Mouse (Mus musculus) adipocyte (in vitro differentiated cells): ENCODE results near the gene Fam83c.
A peak's percentile ranks its signal among the peaks of the same experiment; 100 is the strongest.

Source experiments
- DNase-seq: peaks from one replicate; pipeline ENCODE4 v3.0.0-alpha.2; 2016; ENCODE audit warnings: low spot score

Fam83c gene

GRCm38 (mm10) chr2:155826630-155827424 lies 7.8 kb downstream of the Fam83c start, which contains the start of gene Eif6:
Eif6 (minus strand) TSS chr2:155826925.
- DNase-seq = peak; percentile 90

GRCm38 (mm10) chr2:155825904-155826629 lies 8.6 kb downstream of the Fam83c start:
- DNase-seq = peak; percentile 21

- no peak for DNase-seq
Observed at GRCm38 (mm10) chr2:155823722-155824121, 10.9 kb downstream of the Fam83c start.

DNA sequence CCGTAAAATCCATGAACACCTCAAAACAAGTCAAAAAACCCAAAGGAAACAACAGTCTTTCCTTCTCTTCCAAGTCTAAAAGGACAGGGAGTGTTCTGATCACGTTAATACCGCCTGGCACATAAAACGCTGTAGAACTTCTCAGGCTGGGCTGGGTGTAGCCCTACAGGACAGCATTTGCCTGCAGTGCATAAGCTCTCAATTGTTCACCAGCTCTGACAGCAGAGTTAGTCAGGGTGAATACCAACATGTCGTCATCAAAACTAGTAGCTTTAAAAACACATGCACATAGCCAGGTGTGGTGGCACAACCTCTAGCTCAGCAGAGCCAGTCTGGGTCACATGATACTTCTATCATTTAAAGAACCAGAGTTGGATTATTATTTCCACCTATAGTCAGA lies 13.9 kb downstream of the Fam83c start:
- DNase-seq = no peak

DNA sequence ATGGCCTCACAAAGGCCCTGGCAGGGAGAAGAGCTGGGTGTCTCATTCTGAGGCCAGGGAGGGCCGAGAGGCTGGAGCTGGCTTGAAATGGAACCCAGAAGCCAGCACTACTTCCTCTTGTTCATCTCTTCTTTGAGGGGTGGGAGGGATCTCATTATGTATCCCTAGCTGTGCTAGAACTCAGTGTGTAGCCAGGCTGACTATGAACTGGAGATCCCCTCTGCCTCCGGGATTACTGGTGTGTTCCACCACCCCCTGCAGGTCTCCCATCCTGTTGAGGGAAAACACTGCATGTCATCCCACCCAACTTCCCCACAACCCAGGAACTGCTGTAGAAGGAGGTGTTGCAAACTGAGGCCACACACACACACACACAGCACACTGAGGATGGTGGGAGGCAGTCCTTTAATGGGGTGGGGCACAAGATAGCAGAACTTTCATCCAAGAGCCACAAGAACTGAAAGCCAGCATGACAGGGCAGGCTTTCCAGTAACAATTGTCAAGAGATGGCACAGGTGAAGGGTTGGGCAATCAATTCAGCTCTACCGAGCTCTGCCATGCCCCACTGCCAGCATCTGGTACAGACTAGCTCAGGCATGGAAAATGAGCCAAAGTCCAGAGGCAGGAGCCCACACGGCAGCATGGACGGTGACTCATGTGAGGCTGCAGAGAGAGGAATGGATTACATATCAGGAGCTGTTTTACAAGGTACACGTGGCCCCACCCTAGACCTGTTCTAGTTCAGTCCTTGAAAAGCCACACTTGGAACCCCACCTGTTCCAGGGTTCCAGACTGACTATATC lies 15.0 kb downstream of the Fam83c start:
- DNase-seq = peak; percentile 36

- DNase-seq = no peak
Observed at GRCm38 (mm10) chr2:155819392-155819448, 15.4 kb downstream of the Fam83c start, which contains the start of gene BC029722. BC029722 (minus strand) TSS chr2:155819426.

DNA sequence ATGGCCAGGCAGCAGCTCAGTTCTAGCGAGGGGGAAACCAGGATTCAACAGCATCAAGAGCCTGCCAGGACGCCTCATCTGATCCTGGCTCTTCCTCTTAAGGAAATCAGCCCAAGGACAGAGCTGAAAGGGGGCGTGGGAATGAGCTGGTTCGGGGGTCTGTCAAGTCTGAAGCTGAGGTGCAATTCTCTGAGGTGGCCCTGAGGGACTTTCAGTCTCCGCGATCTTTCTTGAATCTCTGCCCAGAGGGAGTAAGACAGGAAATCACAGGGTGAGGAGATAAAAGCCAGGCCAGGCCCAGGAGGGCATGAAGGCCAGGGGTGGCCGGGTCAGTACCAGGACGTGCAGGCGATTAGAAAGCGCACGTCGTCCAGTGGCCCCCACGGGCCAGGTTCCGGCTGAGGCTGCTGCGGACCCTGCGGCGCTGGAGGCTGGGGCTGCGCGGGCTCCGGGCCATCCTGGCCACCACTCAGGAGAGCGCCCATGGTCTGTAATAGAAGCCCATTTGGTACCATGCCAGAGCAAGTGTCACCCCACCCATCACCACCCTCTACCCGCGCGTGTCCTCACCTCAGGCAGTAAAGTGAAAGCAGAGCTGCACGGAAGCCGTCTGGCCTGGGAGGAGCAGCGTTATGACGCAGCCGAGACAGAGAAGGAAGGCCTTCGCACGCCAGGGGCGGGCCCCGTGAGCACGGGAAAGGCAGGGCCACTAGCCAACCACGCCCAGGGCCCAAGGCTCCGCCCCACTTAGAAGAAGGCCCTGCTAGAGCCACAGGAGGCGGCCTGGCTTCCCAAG lies 15.9 kb downstream of the Fam83c start:
- DNase-seq = peak; percentile 96

GRCm38 (mm10) chr2:155817301-155818245 lies 17.1 kb downstream of the Fam83c start:
- peak; percentile 68 for DNase-seq

DNA sequence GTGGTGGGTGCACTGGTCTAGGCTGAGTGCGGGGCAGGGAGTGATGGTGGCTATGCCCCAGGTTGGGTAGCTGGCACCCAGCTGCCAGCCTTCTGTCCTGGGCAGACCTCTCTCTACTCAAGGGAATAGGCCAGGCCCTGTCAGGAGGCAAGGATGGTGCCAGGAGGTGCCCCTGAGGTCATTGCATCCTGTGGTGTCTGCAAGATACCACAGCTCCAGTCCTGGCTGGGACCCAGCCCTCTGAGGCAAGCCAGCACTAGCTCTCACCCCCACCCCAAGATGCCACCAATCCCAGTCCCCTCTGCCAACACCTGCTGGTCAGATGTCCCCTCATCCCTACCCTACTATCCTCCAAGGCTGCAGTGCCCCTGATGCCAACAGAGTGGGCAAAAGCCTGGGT lies 18.5 kb downstream of the Fam83c start:
- DNase-seq = no peak

DNA sequence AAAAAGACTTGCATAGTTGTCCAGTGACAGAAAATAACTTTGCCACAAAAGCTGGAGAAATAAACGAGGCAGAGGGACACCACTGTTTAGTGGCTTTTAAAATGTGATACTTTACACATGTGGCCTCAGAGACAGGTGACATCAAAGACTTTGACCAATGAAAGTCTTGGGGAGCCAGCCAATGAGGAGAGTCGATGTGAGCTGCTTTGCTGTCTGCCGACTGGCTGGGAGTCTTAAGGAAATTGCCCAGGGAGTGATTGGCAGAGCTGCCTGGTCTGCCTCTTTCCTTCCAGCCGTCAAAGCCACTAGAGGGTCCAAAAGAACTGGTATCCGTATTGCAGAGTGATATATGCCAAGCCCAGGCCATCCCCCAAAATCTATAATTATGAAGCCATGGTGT lies 19.8 kb downstream of the Fam83c start:
- no peak for DNase-seq

DNA sequence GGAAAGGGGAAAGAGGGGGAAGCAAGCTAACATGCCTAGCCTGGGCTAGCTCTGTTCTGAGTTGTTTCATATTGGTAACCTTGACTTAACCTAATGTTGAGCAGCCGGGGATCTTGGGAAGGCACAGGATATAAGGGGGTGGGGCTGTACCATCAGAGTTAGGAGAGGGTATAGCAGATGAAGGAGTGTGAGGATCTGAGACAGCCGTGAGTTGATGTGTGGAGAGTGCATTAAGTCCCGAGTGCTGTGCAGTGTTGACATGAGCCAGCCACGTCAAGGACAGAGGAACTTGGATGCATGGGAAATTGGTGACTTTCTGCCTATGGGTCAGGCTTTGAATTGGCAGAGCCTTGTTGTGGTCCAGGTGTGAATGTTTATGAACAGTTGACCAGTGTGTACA lies 22.0 kb downstream of the Fam83c start:
- DNase-seq = no peak

DNA sequence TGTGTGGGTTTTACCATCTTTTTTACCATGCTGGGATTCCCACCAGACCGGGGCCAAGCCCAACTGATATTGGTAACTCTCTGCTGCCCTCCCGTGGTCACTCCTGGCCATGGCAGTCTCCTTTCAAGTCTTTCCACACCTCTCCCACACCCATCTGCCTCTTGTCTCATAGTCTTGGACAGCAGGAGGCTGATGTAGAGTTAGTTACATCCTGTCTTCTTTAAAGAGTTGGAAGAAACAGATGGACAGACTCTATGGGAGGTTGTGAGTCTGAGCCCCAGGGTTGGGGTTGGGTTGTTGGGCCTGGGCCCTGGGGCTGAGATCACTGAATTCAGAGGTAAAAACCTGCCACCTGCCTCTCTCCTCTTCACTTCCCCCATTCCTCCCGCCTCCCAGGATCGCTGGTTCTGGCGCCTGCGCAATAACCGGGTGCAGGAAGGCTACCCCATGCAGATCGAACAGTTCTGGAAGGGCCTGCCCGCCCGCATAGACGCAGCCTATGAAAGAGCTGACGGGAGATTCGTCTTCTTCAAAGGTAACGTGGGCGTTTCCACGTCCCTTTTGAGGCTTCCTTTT lies 22.7 kb downstream of the Fam83c start:
- DNase-seq = peak; percentile 70

DNA sequence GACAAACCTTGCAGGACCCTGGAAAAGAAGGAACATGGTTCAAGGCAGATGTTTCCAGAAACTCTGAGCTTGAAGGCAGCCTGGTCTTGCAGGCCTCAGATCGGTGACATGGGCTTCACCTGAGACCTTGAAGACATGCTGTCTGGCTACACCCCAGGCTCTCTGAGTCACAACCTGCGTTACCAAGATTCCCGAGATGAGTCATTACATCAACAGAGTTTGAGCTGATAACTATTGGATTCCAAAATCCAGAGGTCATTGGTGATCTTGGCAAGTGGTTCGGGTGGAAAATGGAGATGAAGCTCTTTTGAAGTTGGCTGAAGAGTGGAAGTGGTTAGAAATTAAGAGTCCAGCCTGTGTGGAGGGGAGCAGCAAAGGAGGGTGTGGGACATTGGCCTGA lies 25.0 kb downstream of the Fam83c start:
- no peak for DNase-seq

GRCm38 (mm10) chr2:155807408-155807807 lies 27.2 kb downstream of the Fam83c start:
- no peak for DNase-seq

DNA sequence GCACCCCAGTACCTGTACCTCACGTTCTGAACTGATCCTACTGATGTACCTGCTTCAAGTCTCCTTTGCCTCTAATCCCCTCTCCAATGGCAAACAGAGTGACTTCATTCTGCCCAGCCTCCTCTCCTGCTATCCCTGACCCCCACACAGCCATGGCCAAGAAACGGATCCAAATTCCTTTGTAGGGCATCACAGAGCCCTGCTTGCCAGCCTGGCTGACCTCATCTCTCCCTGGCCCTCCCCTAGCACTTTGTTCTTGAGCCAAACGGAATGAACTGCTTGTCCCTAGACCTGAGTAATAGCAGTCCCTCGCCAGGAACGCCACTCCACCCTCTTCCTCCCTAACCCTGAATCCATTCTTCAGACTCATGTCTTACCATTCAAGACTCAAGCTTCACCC lies 28.1 kb downstream of the Fam83c start:
- DNase-seq = no peak

DNA sequence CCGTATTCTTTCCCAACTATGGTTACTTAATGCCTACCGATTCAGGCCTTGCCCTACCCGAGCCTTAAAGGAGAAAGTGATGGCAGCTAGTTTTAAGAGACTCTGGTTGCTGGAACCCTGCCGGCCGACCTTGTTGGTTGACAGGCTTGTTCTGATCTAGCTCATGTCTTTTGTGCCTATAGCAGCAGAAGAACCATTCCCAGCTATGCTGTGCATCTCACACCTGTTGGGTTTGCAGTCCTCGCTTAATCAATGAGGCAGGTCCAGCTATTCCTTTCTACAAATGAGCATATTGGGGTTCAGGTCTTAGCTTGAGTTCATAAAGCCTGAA lies 28.8 kb downstream of the Fam83c start:
- DNase-seq = no peak

DNA sequence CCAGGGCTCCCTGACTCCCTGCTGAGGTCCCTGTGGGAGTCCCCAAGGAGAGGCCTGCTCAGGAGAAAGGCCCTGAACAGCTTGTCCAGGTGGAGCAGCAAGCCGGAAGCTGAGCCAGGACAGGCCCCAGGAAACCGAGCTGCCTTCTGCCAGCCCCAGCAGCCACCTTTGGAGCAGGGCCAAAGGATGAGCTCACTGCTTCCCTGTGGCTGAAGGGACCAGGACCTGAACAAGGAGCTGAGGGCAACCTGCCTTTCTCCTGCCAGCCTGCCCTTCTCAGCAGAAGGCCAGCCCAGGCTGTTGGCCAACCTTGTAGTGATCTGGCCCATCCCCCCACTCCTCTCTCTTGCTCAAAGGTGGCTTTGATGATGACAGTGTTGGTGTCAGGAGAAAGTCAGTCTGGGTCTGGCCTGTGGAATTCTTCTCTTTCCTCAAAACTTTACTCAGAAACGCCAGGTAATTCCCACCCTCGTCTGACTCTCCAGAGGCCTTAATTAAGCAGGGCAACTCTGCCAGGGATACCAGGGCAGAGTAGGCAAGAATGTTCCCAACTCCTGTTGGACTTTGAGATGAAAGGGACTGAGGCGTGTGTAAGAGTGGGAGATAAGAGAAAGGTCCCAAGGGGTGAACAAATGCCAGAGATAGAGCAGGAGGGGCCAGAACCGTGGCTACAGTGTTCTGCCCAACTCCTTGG lies 29.3 kb downstream of the Fam83c start:
- peak; percentile 47 for DNase-seq

DNA sequence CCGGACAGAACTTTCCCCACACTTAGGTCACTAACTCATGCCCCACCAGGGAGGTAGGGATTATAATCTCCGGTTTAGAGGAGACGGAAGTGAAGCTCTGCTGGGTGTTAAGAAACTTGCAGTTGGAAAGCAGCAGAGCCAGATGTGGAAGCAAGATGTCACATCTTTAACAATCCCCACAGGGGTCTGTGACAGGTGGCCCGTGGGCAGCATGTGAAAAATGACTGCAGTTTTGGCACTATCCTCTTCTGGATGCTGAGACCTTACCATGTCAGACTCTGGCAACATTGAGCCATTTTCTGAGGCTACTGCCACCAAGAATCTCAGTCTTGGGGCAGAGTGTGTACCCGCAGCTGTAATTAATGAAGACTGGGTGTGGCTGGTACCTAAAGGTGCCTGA lies 30.6 kb downstream of the Fam83c start:
- DNase-seq = no peak

GRCm38 (mm10) chr2:155802761-155803160 lies 31.9 kb downstream of the Fam83c start:
- no peak for DNase-seq

GRCm38 (mm10) chr2:155798613-155799012 lies 36.0 kb downstream of the Fam83c start:
- DNase-seq = no peak
